ENCODE assay signal across 13 mouse cellular contexts in genomic region chr15:10790862-10791497, GRCm38 (mm10).
"Had no signal": no experiment of that assay in that cellular context is flagged by ENCODE, and none has a peak within 500 bp of the region (broad histone marks: within the 10 kb centered on the region; RNA-seq: fewer than 3 reads in every experiment).

No protein-coding gene starts in this region.

- H3K9me3 ChIP-seq: limb, embryonic 15.5 days; liver, embryonic 12.5 days had no signal

- H3K4me2 ChIP-seq: limb, embryonic 15.5 days; liver, embryonic 12.5 days; lung, embryonic 14.5 days had no signal

- H3K9ac ChIP-seq: limb, embryonic 15.5 days; liver, embryonic 12.5 days; lung, embryonic 14.5 days had no signal

- H3K27ac ChIP-seq: kidney, postnatal 0 days; layer of hippocampus, adult 2 months; limb, embryonic 15.5 days; liver, embryonic 12.5 days had no signal

- H3K4me3 ChIP-seq: layer of hippocampus, adult 2 months; limb, embryonic 15.5 days; liver, embryonic 12.5 days had no signal

- DNase-seq: kidney, adult 9 months; kidney, postnatal 4 days; lung, embryonic 14.5 days; midbrain, embryonic 14.5 days; right cerebral cortex, adult 18-20 months; right cerebral cortex, postnatal 25 days; thymus, postnatal 36 days had no signal

- H3K27me3 ChIP-seq: limb, embryonic 15.5 days; liver, embryonic 12.5 days had no signal

- H3K36me3 ChIP-seq: limb, embryonic 15.5 days; liver, embryonic 12.5 days had no signal

- H3K4me1 ChIP-seq: liver, embryonic 12.5 days had no signal

- ATAC-seq: inflammation-experienced regulatory T-cells, adult 6 months; intestine, postnatal 0 days; liver, embryonic 12.5 days had no signal
